Mouse (Mus musculus) heart, adult 2 months (tissue): ENCODE data around the gene Phf14. TPM values are rescaled to one million over a fixed set of nuclear protein-coding genes. Genes with fewer than 3 reads are reported as not detected.

Source experiments
- DNase-seq, 2 experiments: peaks; one replicate each; pipeline ENCODE4 v3.0.0; 2021
- H3K27ac ChIP-seq: fragments of 200-600 bp; 2 replicates; pipeline ENCODE4 v1.8.1; 2022
- H3K27me3 ChIP-seq: fragments of 200-500 bp; 2 replicates; pipeline ENCODE4 v1.6.1; 2012; ENCODE audit warnings: mild to moderate bottlenecking, low read length, inconsistent platforms, mixed read lengths; ENCODE audit not compliant: control insufficient read depth, insufficient read depth
- H3K36me3 ChIP-seq: fragments of 200-500 bp; 2 replicates; pipeline ENCODE4 v1.6.1; 2012; ENCODE audit warnings: low read length, inconsistent platforms; ENCODE audit not compliant: control insufficient read depth, insufficient read depth
- H3K4me1 ChIP-seq: fragments of 200-500 bp; 2 replicates; pipeline ENCODE4 v1.6.1; 2011; ENCODE audit warnings: low read length; ENCODE audit not compliant: control insufficient read depth, insufficient read depth
- H3K4me3 ChIP-seq: fragments of 200-600 bp; 2 replicates; pipeline ENCODE4 v1.8.1; 2022
- H3K79me2 ChIP-seq: fragments of 200-500 bp; replicated peaks from 2 replicates; pipeline ENCODE4 v1.6.1; 2012; ENCODE audit warnings: mild to moderate bottlenecking, inconsistent platforms, low read length, moderate library complexity, mixed read lengths; ENCODE audit not compliant: control insufficient read depth, insufficient read depth
- H3K9ac ChIP-seq: fragments of 200-500 bp; 2 replicates; pipeline ENCODE4 v1.6.1; 2012; ENCODE audit warnings: low read depth, mild to moderate bottlenecking, control low read depth, inconsistent platforms, low read length, mixed read lengths
- CTCF ChIP-seq: fragments of 200-600 bp; IDR thresholded peaks from 2 replicates; pipeline ENCODE4 v1.8.1; 2022; ENCODE audit warnings: antibody characterized with exemption, mild to moderate bottlenecking, moderate library complexity
- EP300 ChIP-seq: fragments of 200-500 bp; IDR thresholded peaks from 2 replicates; pipeline ENCODE4 v1.6.1; 2011; ENCODE audit warnings: low read depth, low read length, control low read depth; ENCODE audit not compliant: insufficient read depth
- POLR2A ChIP-seq: fragments of 200-500 bp; IDR thresholded peaks from 2 replicates; pipeline ENCODE4 v1.6.1; 2011; ENCODE audit warnings: mild to moderate bottlenecking, low read depth, low read length, control low read depth; ENCODE audit not compliant: insufficient read depth
- whole genome bisulfite sequencing: fragments of 180-500 bp; shearing (Covaris S2); methylation state at CpG from one replicate; pipeline ENCODE4 v1.1.7; 2018; 5-methylcytosine and 5-hydroxymethylcytosine counted together
- intact Hi-C: fragments of 180-260 bp; cut with DNase I; formaldehyde crosslinking; loops from one replicate; pipeline ENCODE4 v1.15.1; 2025
- polyA plus RNA-seq: library from polyadenylated mRNA; depleted of rRNA; stranded (reverse); fragments of >200 nt; gene quantifications from 2 replicates; pipeline ENCODE4 v1.2.3, GENCODE M21; 2012
- total RNA-seq, 2 experiments: library from RNA; stranded (reverse); gene quantifications; 2 replicates each; pipeline ENCODE4 v1.2.3; 2021

Gene Phf14
- total and polyA plus RNA-seq, 3 experiments = 8.4 to 47.4 (median 45.9) TPM

DNA sequence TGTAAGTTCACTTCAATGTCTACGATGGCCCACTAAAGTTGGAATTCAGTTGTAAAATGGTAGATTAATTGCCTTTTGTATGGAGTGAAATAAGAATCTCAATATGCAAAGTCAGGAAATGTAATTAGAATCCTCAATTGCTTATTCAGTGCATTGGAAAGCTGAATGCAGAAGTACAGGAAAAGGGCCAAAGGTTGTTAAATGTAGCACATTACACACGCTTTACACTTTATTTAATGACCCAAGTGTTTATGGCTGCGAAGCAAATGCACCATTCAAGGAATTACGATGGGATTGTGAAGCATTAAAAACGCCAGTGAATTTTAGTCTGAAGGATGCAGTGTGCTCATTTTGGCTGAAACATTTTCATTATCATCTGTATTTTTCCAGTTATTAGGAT is 167.0 kb downstream of the Phf14 start:
- Histone ChIP-seq H3K36me3 (no peaks in the 10 kb centered on the region), H3K4me3 (no peak overlapping the region), H3K79me2 (no peaks in the 10 kb centered on the region), H3K27ac (no peak overlapping the region), H3K27me3 (no peaks in the 10 kb centered on the region), H3K9ac (no peak overlapping the region), H3K4me1 (no peaks in the 10 kb centered on the region)
- no peak for DNase-seq
- WGBS = 93% methylated on average over 5 of the region's 5 CpGs
- intact Hi-C loops = no loop called here
- TF ChIP-seq EP300 (no peak), CTCF (no peak), POLR2A (no peak)

DNA sequence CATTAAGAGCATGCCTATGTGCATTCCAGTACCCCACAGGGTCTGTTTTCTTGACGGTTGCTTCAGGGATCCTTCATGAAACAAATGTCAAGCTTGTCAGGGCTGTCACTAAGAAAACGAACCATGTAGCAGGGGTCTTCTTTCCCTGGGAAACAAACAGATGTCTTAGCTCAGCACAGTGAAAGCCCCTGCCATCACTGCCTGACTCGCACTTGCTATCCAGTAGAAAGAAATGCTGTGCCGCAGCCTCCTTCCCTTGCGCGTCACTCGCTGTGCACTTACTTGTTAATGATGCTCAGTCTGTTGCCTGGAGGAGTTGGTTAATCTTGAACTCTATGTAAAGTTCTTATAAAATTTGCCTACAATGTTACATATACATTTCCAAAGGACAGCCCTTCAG is 169.7 kb downstream of the Phf14 start:
- H3K27me3 ChIP-seq = no peaks in the 10 kb centered on the region
- DNase-seq = no peak
- H3K79me2 ChIP-seq = no peaks in the 10 kb centered on the region
- no peak for TF ChIP-seq POLR2A
- no peak for TF ChIP-seq EP300
- no peak for TF ChIP-seq CTCF
- no peaks in the 10 kb centered on the region for H3K36me3 ChIP-seq
- H3K4me3 ChIP-seq = no peak overlapping the region
- H3K27ac ChIP-seq = no peak overlapping the region
- whole genome bisulfite sequencing = 76% methylated on average over 7 of the region's 7 CpGs
- intact Hi-C loops = no loop called here
- no peak overlapping the region for H3K9ac ChIP-seq
- H3K4me1 ChIP-seq = no peaks in the 10 kb centered on the region

DNA sequence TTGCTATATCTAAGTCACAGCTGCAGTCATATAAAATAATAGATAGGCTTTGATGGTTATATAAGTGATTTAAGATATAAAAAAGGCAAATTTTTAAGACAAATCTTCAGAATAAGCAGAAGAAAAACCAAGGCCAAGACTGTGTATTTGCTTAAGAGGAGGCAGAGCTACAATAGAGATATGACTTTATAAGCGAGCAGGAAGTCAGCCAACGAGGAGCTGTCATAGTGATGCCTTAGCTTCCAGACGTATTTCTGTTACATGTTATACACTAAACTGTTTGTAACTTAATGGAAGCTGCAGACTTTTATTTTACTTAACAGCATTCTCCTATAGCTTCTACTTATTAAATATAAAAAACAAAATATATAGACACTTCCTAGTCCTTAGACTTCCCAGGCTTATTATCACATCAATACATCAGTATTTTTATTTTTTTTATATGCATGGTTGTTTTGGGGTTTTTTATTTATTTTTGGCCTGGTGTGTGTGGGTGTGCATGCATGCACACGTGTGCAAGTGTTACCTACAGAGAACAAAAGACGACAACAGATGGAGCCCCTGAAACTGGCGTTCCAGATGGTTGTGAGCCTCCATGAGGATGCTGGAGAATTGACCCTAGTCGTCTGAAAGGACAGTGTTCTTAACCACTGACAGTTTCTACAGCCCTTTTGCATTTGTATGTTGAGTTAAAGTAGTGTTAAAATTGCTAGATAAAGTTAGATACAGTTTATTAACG is 170.4 kb downstream of the Phf14 start:
- no peaks in the 10 kb centered on the region for H3K27me3 ChIP-seq
- no peak overlapping the region for H3K9ac ChIP-seq
- no peaks in the 10 kb centered on the region for H3K4me1 ChIP-seq
- intact Hi-C loops = no loop called here
- no peak for DNase-seq
- H3K4me3 ChIP-seq = no peak overlapping the region
- 74% methylated on average over 8 of the region's 8 CpGs for WGBS
- H3K36me3 ChIP-seq = no peaks in the 10 kb centered on the region
- no peaks in the 10 kb centered on the region for H3K79me2 ChIP-seq
- TF ChIP-seq CTCF (no peak), POLR2A (no peak), EP300 (no peak)
- no peak overlapping the region for H3K27ac ChIP-seq

DNA sequence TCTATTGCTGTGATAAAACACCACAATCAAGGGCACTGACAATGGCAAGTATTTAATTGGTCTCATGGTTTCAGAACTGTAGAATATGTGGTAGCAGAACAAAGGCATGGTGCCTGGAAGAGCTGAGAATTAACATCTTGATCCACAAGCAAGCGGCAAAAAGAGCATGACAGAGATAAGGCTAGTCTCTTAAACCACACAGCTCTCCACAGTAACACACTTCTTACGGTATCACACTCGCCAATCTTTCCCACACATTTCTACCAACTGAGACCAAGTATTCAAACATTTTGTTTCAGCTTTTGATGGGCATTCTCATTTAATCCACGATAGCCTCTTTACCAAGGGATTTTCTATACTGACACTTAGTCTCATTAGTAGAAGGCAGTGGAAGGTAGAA is 171.7 kb downstream of the Phf14 start:
- Histone ChIP-seq H3K36me3 (no peaks in the 10 kb centered on the region), H3K4me1 (no peaks in the 10 kb centered on the region), H3K27me3 (no peaks in the 10 kb centered on the region), H3K79me2 (no peaks in the 10 kb centered on the region), H3K9ac (no peak overlapping the region), H3K4me3 (no peak overlapping the region), H3K27ac (no peak overlapping the region)
- WGBS = 91% methylated on average over 4 of the region's 4 CpGs
- intact Hi-C loops = no loop called here
- no peak for DNase-seq
- TF ChIP-seq EP300 = no peak
- no peak for TF ChIP-seq POLR2A
- TF ChIP-seq CTCF = no peak

- no peak for TF ChIP-seq POLR2A
- Histone ChIP-seq H3K79me2 (no peaks in the 10 kb centered on the region), H3K9ac (no peak overlapping the region), H3K36me3 (no peaks in the 10 kb centered on the region), H3K4me3 (no peak overlapping the region), H3K27me3 (no peaks in the 10 kb centered on the region), H3K4me1 (no peaks in the 10 kb centered on the region), H3K27ac (no peak overlapping the region)
- DNase-seq = no peak
- intact Hi-C loops = no loop called here
- 71% methylated on average over 5 of the region's 5 CpGs for WGBS
Observed at GRCm38 (mm10) chr6:12080423-12080822, 172.8 kb downstream of the Phf14 start.

DNA sequence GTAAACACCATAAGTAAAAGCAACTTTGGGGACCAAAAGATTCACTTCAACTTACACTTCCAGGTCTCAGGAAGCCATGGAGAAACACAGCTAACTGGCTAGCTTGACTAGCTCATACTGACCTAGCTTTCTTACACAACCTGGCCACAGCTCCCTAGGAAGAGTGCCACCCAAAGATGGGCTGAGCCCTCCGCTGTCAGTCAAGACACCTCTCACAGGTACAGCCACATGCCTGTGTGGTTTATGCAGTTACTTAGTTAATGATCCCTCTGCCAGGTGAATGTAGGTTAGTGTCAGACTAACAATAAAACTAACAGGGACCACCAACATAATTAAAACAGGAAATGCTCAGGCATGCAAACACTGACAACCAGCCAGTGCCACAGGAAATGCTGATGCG is 174.1 kb downstream of the Phf14 start:
- TF ChIP-seq EP300 (no peak), CTCF (no peak)
- 74% methylated on average over 2 of the region's 2 CpGs for WGBS
- H3K4me1 ChIP-seq = no peaks in the 10 kb centered on the region
- no peaks in the 10 kb centered on the region for H3K36me3 ChIP-seq
- no peaks in the 10 kb centered on the region for H3K79me2 ChIP-seq
- H3K9ac ChIP-seq = no peak overlapping the region
- intact Hi-C loops = no loop called here
- no peak overlapping the region for H3K4me3 ChIP-seq
- no peak overlapping the region for H3K27ac ChIP-seq
- no peak for DNase-seq
- no peaks in the 10 kb centered on the region for H3K27me3 ChIP-seq

GRCm38 (mm10) chr6:12082125-12082524 is 174.5 kb downstream of the Phf14 start:
- no peak for TF ChIP-seq POLR2A
- no peak for TF ChIP-seq CTCF
- TF ChIP-seq EP300 = no peak
- DNase-seq = no peak
- no peak overlapping the region for H3K27ac ChIP-seq
- H3K9ac ChIP-seq = no peak overlapping the region
- no peaks in the 10 kb centered on the region for H3K79me2 ChIP-seq
- no peaks in the 10 kb centered on the region for H3K27me3 ChIP-seq
- intact Hi-C loops = no loop called here
- 89% methylated on average over 2 of the region's 2 CpGs for WGBS
- no peak overlapping the region for H3K4me3 ChIP-seq
- no peaks in the 10 kb centered on the region for H3K4me1 ChIP-seq
- no peaks in the 10 kb centered on the region for H3K36me3 ChIP-seq
